Mouse (Mus musculus) inflammation-experienced regulatory T-cells, adult 6 months (primary cell): ENCODE measurements around the gene Abcd3. TPM values are rescaled to one million over a fixed set of nuclear protein-coding genes. Genes with fewer than 3 reads are reported as not detected.

Experiments used
- ATAC-seq: one replicate; pipeline ENCODE4 v1.8.0; 2017
- polyA plus RNA-seq, 3 experiments: library from polyadenylated mRNA; unstranded; fragments of 100-300 nt; shearing (Covaris generic); gene quantifications; one replicate each; pipeline ENCODE4 v1.2.1; 2017

The Abcd3 gene
- polyA plus RNA-seq: 10 to 100 TPM in 2 of 3 experiments, 1 to 10 TPM in 1; 9.1 to 16.0 (median 11.7) TPM

DNA sequence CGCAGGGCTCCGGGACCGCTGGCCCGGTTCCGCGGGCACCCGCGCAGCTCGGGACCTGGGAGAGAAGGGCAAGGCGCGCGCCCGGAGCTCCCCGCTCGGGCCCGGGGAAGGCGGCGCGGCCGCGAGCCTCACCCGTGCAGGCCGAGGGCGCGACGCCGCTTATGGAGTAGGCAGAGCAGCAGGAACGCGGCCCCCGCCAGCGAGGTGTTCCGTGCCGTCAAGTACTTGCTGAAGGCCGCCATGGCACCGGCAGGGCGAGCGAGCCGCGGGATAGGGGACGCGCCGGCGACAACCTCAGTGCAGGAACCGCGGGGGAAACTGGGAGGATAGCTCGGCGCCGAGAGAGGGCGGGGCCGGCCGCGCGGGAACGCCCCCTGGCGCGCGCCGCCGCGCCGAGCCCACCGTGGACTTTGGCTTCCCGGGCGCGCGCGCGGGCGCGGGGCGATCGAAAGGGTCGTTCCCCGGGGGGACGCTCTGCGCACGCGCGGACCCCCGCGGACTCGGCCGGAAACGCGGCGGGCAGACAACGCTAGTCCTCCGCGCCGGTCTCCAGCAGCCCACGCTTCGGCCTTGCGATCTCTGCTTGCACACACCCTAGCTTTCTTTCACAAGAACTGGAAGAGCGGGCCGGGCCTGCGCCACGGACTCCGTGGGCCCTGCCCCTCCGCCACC, at the start of gene Abcd3:
TSS of gene Abcd3 (minus strand) at position 426 of the 672 bp plus-strand sequence.
- peak; percentile 78 for ATAC-seq

DNA sequence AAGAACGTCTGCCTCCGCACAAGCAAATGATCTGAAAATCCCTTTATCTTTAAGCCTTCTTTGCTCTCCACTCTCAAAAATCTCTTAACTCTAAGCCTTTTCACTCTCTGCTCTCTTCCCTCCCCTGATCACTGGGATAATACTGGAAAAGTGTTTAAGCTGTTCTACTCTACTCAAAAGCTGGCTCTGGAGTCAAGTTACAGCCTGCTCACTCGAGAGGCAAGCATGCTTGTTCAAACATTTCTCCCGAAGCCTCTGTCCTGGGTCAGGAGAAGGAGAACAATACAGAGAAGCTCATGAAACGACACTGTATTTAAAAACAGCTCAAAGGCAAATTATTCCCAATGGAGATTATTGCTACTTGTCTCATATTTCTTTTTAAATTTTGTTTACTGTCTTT, 44.0 kb upstream of the Abcd3 start:
- no peak for ATAC-seq

DNA sequence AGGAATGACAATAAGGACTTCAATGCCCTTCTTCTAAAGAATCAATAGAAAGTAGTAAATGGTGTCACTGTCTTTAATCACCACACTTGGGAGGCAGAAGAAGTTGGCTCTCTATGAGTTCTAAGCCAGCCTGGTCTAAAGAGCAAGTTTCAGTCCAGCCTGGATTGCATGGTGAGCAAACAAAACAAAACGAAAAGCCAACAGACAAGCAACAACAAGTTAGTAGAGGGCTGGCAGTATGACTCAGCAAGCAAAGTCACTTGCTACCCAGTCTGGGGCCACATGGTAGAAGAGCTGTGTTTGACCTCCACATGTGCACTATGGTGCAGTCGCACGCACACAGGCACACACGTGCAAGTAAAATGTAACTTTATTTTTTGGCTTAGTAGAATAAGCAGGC, 41.0 kb upstream of the Abcd3 start:
- ATAC-seq: no peak

GRCm38 (mm10) chr3:121853781-121854520, 38.8 kb upstream of the Abcd3 start:
- ATAC-seq: no peak

- no peak for ATAC-seq
Observed at GRCm38 (mm10) chr3:121852074-121852826, 37.1 kb upstream of the Abcd3 start.

DNA sequence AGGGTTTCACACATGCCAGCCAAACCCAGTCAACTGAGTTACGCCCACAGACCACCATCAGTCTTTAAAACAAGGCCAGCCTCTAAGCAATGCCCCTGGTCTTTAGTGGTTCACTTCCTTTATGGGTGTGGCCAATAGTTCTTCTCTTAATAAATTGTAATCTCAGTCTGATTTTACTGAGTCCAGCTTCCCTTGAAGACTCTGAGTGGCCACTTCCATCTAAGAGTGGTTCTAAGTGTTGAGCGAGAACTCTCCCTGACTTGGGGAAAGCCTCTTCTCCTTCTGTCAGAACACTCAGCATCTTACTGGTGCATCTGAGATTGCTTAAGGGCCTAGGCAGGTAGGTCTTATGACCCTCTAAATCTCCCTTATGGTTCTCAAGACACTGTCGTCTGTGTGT, 35.9 kb upstream of the Abcd3 start:
- ATAC-seq: no peak

- ATAC-seq: no peak
Observed at GRCm38 (mm10) chr3:121850381-121850780, 35.3 kb upstream of the Abcd3 start.

DNA sequence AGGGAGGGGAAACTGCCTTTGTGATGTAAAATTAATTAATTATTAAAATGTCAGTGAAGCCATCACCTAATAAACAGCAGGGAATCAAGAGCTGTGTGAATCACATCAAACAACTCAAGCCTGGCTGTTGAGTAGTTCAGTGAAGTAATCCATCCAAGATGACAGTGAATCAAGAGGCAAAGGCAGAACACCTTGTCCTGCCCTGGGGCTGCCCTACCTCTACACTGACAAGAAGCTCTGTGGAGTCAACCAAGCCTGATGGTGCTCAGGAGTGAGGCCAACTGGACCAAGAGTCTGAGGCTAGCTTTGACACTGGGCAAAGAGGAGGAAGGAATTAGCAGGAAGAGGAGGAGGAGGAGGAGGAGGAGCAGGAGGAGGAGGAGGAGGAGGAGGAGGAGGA, 32.2 kb upstream of the Abcd3 start:
- ATAC-seq: no peak

- ATAC-seq: no peak
Observed at GRCm38 (mm10) chr3:121844658-121845057, 29.6 kb upstream of the Abcd3 start.

GRCm38 (mm10) chr3:121844013-121844412, 28.9 kb upstream of the Abcd3 start:
- ATAC-seq: peak; percentile 56

DNA sequence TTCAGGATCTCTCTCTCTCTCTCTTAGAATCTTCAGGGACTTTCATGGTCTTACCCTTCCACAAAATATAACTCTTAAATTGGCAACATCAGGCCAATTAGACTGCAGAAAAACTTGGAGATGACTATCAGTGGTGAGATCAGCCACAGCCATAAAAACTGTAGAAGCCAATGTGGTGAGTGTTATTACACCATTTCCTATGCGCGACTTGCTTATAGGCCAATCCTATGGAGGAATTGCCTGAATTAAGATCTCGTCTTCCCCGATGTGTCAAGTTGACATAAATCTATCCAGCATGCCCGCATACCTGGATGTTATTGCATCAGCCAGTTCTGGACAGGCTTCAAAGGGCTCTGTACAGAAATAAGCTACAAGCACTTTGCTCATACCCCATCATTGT, 28.2 kb upstream of the Abcd3 start:
- no peak for ATAC-seq

- no peak for ATAC-seq
Observed at GRCm38 (mm10) chr3:121842306-121842860, 27.3 kb upstream of the Abcd3 start.

DNA sequence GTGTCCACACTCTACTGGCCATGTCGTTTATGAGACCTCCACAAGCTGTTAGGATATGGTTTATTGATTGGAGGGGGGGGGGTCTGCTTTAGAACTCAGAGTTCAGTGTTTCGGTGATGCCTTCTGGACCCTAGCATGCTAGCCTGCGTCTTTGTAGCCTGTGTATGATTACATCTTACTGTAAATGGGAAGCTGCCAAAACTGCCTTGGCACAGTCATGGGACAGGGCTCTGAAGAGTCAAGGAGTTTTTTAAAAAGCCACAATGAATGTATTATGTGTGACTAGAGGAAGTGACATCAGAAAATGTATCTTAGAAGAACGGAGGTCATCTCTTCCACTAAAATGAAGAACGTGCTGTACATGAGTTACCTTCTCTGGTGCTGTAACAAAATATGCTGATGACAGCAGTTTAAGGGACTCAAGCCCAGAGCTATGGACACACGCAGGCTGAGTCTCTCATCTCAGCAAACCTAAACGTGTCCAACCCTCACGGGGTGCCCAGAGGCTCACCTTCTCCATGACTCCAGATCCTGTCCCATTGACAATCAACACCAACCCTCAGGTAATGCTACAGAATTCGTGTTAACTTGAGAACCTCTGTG, 26.4 kb upstream of the Abcd3 start:
- ATAC-seq: no peak

DNA sequence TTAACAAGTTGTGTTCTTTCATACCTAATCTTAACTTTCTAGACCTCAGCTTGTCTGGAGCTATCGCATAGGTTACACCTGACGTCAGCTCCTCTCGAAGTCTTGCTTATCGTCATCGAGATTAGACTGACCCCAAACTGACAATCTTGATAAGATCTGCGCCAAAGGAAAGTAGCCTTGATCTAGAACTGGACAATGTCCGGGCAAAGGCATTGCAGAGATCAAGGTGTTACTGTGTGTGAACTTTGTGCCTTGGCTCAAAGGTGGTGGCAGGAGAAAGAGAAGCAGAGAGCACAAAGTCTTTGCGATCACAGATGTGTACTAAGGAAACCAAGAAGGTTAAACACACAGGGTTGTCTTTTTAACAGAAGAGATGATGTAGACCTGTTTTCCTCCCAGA, 25.2 kb upstream of the Abcd3 start:
- no peak for ATAC-seq

- ATAC-seq: no peak
Observed at GRCm38 (mm10) chr3:121834732-121835131, 19.6 kb upstream of the Abcd3 start.

DNA sequence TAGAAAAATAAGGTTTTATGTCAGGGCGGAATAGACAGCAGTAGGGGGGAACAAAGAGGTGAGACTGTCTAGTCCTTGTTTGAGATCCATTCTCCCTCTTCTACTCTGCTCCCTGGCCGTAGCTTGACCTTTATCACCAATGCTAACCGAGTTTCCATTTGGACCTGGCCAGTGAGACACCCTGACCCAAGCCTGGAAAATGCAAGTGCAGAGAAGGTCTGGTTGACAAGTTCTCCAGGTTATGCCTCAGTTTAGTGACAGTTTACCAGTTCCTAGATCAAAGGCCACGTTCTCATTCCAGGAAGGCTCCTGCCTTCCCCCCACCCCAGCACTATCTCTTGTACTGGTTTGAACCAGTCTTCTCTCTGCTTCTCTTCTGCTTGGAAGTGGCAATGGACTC, 19.1 kb upstream of the Abcd3 start:
- ATAC-seq: no peak

GRCm38 (mm10) chr3:121825092-121825491, 10.0 kb upstream of the Abcd3 start:
- ATAC-seq: no peak

GRCm38 (mm10) chr3:121824319-121824718, 9.2 kb upstream of the Abcd3 start:
- no peak for ATAC-seq

- no peak for ATAC-seq
Observed at GRCm38 (mm10) chr3:121822643-121823042, 7.5 kb upstream of the Abcd3 start.

- no peak for ATAC-seq
Observed at GRCm38 (mm10) chr3:121821559-121822143, 6.5 kb upstream of the Abcd3 start.

- no peak for ATAC-seq
Observed at GRCm38 (mm10) chr3:121819693-121820200, 4.6 kb upstream of the Abcd3 start.

- no peak for ATAC-seq
Observed at GRCm38 (mm10) chr3:121818736-121819396, 3.8 kb upstream of the Abcd3 start.
